Mouse (Mus musculus) neural tube, postnatal 0 days (tissue): ENCODE data around the gene Lmbrd1. TPM values are rescaled to one million over a fixed set of nuclear protein-coding genes. Genes with fewer than 3 reads are reported as not detected.

Experiments used
- polyA plus RNA-seq: library from polyadenylated mRNA; unstranded; fragments of >200 nt; fragmentation: Nextera tagmentation; extraction: Ambion mirVana; gene quantifications from 2 replicates; pipeline ENCODE4 v1.2.1, GENCODE M21; 2015

The Lmbrd1 gene
- 55.1 and 65.1 TPM in 2 replicates for polyA plus RNA-seq

GRCm38 (mm10) chr1:24678205-24678917 is at the start of gene Lmbrd1:
Gene Lmbrd1 (plus strand): TSS chr1:24678630.

Other genes with a start within 250 kb of the Lmbrd1 start
- gene Col19a1, start 91.2 kb upstream of the Lmbrd1 start, polyA plus RNA-seq = 2.6 and 3.7 TPM in 2 replicates